Mouse (Mus musculus) frontal cortex, postnatal 25 days (tissue): ENCODE results near the gene Tppp3.

Experiments used
- DNase-seq, 2 experiments: peaks; one replicate each; pipeline ENCODE4 v3.0.0; 2022; ENCODE audit warnings: low spot score in 2 of 2

Tppp3 gene

DNA sequence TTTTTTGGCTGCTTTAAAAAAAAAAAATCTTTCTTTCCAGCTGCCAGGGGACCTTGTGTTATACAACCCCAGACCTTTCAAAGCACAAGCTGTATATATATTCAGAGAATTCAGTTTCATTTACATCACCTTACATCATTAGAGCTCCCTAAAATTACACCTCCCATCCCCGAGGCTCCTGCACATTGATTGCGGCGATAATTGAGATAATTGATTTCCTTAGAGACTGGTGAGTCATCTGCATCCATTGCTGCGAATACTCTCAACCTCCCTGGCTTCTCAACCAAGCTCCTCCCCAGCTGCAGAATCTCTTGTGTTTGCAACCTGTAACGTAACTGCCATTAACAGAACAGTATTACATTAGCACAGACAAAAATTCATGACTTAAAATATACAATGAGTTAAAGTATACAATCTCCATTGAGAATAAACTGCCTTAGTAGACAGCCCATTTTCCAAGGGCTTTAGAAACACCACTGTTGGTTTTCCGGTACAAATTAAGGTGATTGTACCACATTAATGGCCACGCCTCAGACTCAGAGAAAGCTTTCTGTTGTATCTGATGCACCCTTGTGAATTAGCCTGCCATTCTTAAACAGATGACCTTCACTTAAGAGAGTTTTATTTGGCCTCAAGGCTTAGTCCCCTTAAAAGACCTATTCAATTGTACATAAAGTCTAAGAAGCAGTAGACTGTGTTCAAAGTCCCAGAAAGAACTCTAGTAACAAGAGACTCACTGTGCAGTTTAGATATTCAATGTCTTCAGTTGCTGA, 39.4 kb downstream of the Tppp3 start:
- DNase-seq: no peak

DNA sequence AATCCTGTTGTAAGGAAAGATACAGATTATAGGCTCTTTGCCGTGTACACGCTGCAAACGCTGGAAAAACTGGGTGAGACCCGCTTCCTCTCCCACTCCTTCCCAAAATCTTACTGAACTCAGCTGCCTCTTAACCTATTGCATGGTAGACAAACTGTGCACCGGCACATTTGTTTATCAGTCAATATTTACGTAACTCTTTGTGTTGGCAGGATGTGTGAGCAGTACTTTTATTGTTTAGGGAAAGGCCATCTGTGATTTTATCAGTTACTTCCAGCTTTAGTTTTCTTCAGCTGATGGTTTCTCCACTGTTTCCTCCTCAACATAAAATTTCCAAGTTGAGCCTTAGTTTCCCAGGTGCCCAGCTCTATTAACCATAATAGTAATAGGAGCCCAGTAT, 44.4 kb downstream of the Tppp3 start:
- DNase-seq: no peak

DNA sequence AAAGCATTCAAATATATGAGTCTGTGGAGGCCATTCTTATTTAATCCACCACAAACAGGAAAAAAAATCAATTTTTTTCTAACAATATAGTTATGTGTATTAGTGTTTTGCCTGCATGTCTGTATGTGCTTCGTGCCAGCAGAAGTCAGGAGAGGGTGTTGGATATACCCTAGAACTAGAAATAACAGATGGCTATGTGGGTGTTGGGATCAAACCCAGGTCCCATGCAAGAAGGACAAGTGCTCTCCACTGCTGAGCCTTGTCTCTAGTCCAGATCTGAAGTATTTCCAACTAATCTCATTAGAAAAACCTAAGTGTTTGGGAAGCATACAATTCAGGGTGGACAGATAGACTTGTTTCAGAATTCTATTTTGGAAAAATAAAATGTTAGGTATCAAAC, 49.3 kb downstream of the Tppp3 start:
- no peak for DNase-seq

DNA sequence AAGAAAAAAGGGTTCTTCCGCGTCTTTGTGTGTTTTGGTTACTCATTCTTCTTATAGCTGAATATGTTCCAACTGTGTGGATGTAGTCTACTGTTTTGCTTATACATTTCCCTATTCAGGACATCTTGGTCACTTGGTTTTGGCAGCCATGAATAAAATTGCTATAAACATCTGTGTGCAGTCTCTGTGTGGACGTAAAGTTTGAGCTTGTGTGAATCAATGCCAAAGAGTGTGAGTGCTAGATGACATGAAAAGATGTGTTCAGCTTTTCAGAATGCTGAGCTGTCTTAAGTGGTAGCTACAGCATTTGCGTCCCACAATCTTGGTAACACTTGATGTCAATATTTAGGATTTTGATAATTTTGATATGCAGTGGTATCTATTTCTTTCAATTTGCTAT, 51.5 kb downstream of the Tppp3 start:
- DNase-seq: no peak

DNA sequence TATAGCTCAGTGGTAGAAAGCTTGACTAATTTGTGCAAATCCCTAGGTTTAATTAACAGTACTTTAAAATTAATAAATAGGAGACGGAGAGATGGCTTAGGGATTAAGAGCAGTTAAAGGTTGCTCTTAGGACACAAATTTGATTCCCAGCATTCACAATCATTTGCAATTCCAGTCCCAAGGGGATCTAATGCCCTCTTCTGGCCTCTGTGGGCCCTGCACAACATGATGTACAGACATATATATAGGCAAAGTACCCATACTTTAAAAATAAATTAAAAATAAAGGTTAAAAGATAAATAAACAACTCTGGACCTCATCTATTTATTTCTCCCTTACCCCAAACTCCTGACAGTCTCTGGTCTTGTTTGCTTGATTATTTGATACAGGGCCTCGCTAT, 52.3 kb downstream of the Tppp3 start:
- no peak for DNase-seq
